Mouse (Mus musculus): ENCODE results near the gene Zfp740. TPM values are rescaled to one million over a fixed set of nuclear protein-coding genes. Genes with fewer than 3 reads are reported as not detected.

Gene Zfp740
- total and polyA plus RNA-seq, 2 experiments from 2014 or later, result 18.8 to 38.4 TPM

- Histone ChIP-seq H3K4me1 (ENCODE audit: control insufficient read depth, insufficient read depth) (peaks cover 2% of the 10 kb centered on the region; the same call in 1 of the 2 replicates), H3K27ac (ENCODE audit: low read depth) (no peak overlapping the region), H3K4me2 (ENCODE audit: low read depth, low read length) (no peak overlapping the region), H3K36me3 (replicated peaks; ENCODE audit: control insufficient read depth, insufficient read depth, low read length) (no peaks in the 10 kb centered on the region), H3K27me3 (ENCODE audit: control insufficient read depth, insufficient read depth, low read length) (no peaks in the 10 kb centered on the region), H3K4me3 (ENCODE audit: low read depth, low read length) (no peak overlapping the region), H3K9ac (replicated peaks; ENCODE audit: low read depth, low read length) (no peak overlapping the region), H3K9me3 (replicated peaks; ENCODE audit: control insufficient read depth, low read length) (no peaks in the 10 kb centered on the region)
- DNase-seq (ENCODE audit: low spot score), result peak; percentile 43
- peak; percentile 57; the same call in 1 of the 2 replicates for ATAC-seq (ENCODE audit: insufficient read depth, low read depth)
- TF ChIP-seq CTCF (IDR thresholded peaks at IDR 0.05; ENCODE audit: low read depth) (peak; percentile 79), EP300 (IDR thresholded peaks at IDR 0.05; ENCODE audit: low read depth) (no peak)
- WGBS, result 10% methylated on average over 9 of the region's 9 CpGs
Observed at GRCm38 (mm10) chr15:102239260-102239590, 36.2 kb downstream of the Zfp740 start.

GRCm38 (mm10) chr15:102239851-102240250 is 36.8 kb downstream of the Zfp740 start:
- no peak overlapping the region for H3K4me3 ChIP-seq (ENCODE audit: low read depth, low read length)
- WGBS, result 68% methylated on average over 11 of the region's 11 CpGs
- no peak overlapping the region for H3K4me2 ChIP-seq (ENCODE audit: low read depth, low read length)
- no peak for TF ChIP-seq CTCF (IDR thresholded peaks at IDR 0.05; ENCODE audit: low read depth)
- TF ChIP-seq EP300 (IDR thresholded peaks at IDR 0.05; ENCODE audit: low read depth), result no peak
- ATAC-seq (ENCODE audit: insufficient read depth, low read depth) (no peak), DNase-seq (ENCODE audit: low spot score) (no peak)
- H3K27me3 ChIP-seq (ENCODE audit: control insufficient read depth, insufficient read depth, low read length), result no peaks in the 10 kb centered on the region
- 0 out of 2 replicates have a peak overlapping the region, but pooled peaks have one; percentile 2 for H3K27ac ChIP-seq (ENCODE audit: low read depth)
- no peak overlapping the region for H3K9ac ChIP-seq (replicated peaks; ENCODE audit: low read depth, low read length)
- no peaks in the 10 kb centered on the region for H3K9me3 ChIP-seq (replicated peaks; ENCODE audit: control insufficient read depth, low read length)
- peaks cover 2% of the 10 kb centered on the region; the same call in 1 of the 2 replicates for H3K4me1 ChIP-seq (ENCODE audit: control insufficient read depth, insufficient read depth)
- no peaks in the 10 kb centered on the region for H3K36me3 ChIP-seq (replicated peaks; ENCODE audit: control insufficient read depth, insufficient read depth, low read length)

- DNase-seq (ENCODE audit: low spot score) (peak; percentile 49), ATAC-seq (ENCODE audit: insufficient read depth, low read depth) (peak; percentile 49)
- Histone ChIP-seq H3K4me2 (ENCODE audit: low read depth, low read length) (no peak overlapping the region), H3K36me3 (replicated peaks; ENCODE audit: control insufficient read depth, insufficient read depth, low read length) (no peaks in the 10 kb centered on the region), H3K27ac (ENCODE audit: low read depth) (peak overlapping the region; percentile 60), H3K27me3 (ENCODE audit: control insufficient read depth, insufficient read depth, low read length) (no peaks in the 10 kb centered on the region), H3K9ac (replicated peaks; ENCODE audit: low read depth, low read length) (no peak overlapping the region), H3K4me3 (ENCODE audit: low read depth, low read length) (no peak overlapping the region), H3K9me3 (replicated peaks; ENCODE audit: control insufficient read depth, low read length) (no peaks in the 10 kb centered on the region), H3K4me1 (ENCODE audit: control insufficient read depth, insufficient read depth) (peaks cover 2% of the 10 kb centered on the region; the same call in 1 of the 2 replicates)
- 51% methylated on average over 4 of the region's 4 CpGs for WGBS
- no peak for TF ChIP-seq CTCF (IDR thresholded peaks at IDR 0.05; ENCODE audit: low read depth)
- 0 out of 2 replicates have a peak, but pooled peaks have one; percentile 58 for TF ChIP-seq EP300 (IDR thresholded peaks at IDR 0.05; ENCODE audit: low read depth)
Observed at GRCm38 (mm10) chr15:102240607-102241006, 37.6 kb downstream of the Zfp740 start.

GRCm38 (mm10) chr15:102242404-102243228 is 39.6 kb downstream of the Zfp740 start:
- no peak for DNase-seq (ENCODE audit: low spot score)
- H3K27ac ChIP-seq (ENCODE audit: low read depth), result peak overlapping the region; percentile 60; the same call in 1 of the 2 replicates
- no peak overlapping the region for H3K9ac ChIP-seq (replicated peaks; ENCODE audit: low read depth, low read length)
- no peak overlapping the region for H3K4me3 ChIP-seq (ENCODE audit: low read depth, low read length)
- H3K9me3 ChIP-seq (replicated peaks; ENCODE audit: control insufficient read depth, low read length), result no peaks in the 10 kb centered on the region
- H3K4me2 ChIP-seq (ENCODE audit: low read depth, low read length), result peak overlapping the region; percentile 78
- no peaks in the 10 kb centered on the region for H3K27me3 ChIP-seq (ENCODE audit: control insufficient read depth, insufficient read depth, low read length)
- no peaks in the 10 kb centered on the region for H3K36me3 ChIP-seq (replicated peaks; ENCODE audit: control insufficient read depth, insufficient read depth, low read length)
- no peak for ATAC-seq (ENCODE audit: insufficient read depth, low read depth)
- 0 out of 2 replicates have a peak, but pooled peaks cover 2% of the 10 kb centered on the region for H3K4me1 ChIP-seq (ENCODE audit: control insufficient read depth, insufficient read depth)
- WGBS, result 50% methylated on average over 12 of the region's 12 CpGs
- no peak for TF ChIP-seq EP300 (IDR thresholded peaks at IDR 0.05; ENCODE audit: low read depth)
- no peak for TF ChIP-seq CTCF (IDR thresholded peaks at IDR 0.05; ENCODE audit: low read depth)

GRCm38 (mm10) chr15:102243229-102244190 is 40.5 kb downstream of the Zfp740 start:
- peak overlapping the region; percentile 60 for H3K27ac ChIP-seq (ENCODE audit: low read depth)
- DNase-seq (ENCODE audit: low spot score) (no peak), ATAC-seq (ENCODE audit: insufficient read depth, low read depth) (no peak)
- H3K4me3 ChIP-seq (ENCODE audit: low read depth, low read length), result peak overlapping the region; percentile 17; the same call in 1 of the 2 replicates
- 0 out of 2 replicates have a peak, but pooled peaks cover 7% of the 10 kb centered on the region for H3K4me1 ChIP-seq (ENCODE audit: control insufficient read depth, insufficient read depth)
- H3K9ac ChIP-seq (replicated peaks; ENCODE audit: low read depth, low read length), result no peak overlapping the region; the same call in 1 of the 2 replicates
- no peaks in the 10 kb centered on the region for H3K27me3 ChIP-seq (ENCODE audit: control insufficient read depth, insufficient read depth, low read length)
- no peaks in the 10 kb centered on the region for H3K9me3 ChIP-seq (replicated peaks; ENCODE audit: control insufficient read depth, low read length)
- 39% methylated on average over 22 of the region's 22 CpGs for WGBS
- no peak for TF ChIP-seq EP300 (IDR thresholded peaks at IDR 0.05; ENCODE audit: low read depth)
- no peak for TF ChIP-seq CTCF (IDR thresholded peaks at IDR 0.05; ENCODE audit: low read depth)
- H3K4me2 ChIP-seq (ENCODE audit: low read depth, low read length), result peak overlapping the region; percentile 78
- no peaks in the 10 kb centered on the region for H3K36me3 ChIP-seq (replicated peaks; ENCODE audit: control insufficient read depth, insufficient read depth, low read length)
